Mouse (Mus musculus) adrenal gland, adult 2 months (tissue): ENCODE data around the gene Hsd3b1. TPM values are rescaled to one million over a fixed set of nuclear protein-coding genes. Genes with fewer than 3 reads are reported as not detected.
"Not testable (repeated sequence)": the region's sequence is repeated elsewhere in the genome, so short reads cannot be mapped to it uniquely, and the experiment has no call there.

ENCODE experiments used
- DNase-seq: peaks from one replicate; pipeline ENCODE4 v3.0.0; 2021
- long read RNA-seq: library from polyadenylated mRNA; stranded (forward); transcript quantifications from one replicate; pipeline ENCODE4 v2.0.0, GENCODE M21; 2021
- polyA plus RNA-seq: library from polyadenylated mRNA; depleted of rRNA; stranded (reverse); fragments of >200 nt; gene quantifications from 2 replicates; pipeline ENCODE4 v1.2.3, GENCODE M21; 2012; rRNA removed
- total RNA-seq, 2 experiments: library from RNA; stranded (reverse); gene quantifications; 2 replicates each; pipeline ENCODE4 v1.2.3; 2021

Gene Hsd3b1
- total RNA-seq (over 10,000 TPM; 12,384 to 13,319 TPM), polyA plus RNA-seq (2,936 and 3,465 TPM in 2 replicates)
- long read RNA-seq, transcript Hsd3b1-201 (4 exons, 1,663 nt): major isoform, 14 of 6,305 reads
- long read RNA-seq, partial matches to known transcripts: 5,781 of 6,305 reads
- long read RNA-seq, other reads (novel, unspliced or antisense): 508 of 6,305 reads

- no peak for DNase-seq
Measured at GRCm38 (mm10) chr3:98859576-98859975, at the start of gene Hsd3b1. Gene Hsd3b1 (minus strand): TSS chr3:98859794.

- DNase-seq: no peak
Measured at GRCm38 (mm10) chr3:98897606-98898005, 38.0 kb upstream of the Hsd3b1 start.

- peak; percentile 59 for DNase-seq
Measured at GRCm38 (mm10) chr3:98895071-98895601, 35.5 kb upstream of the Hsd3b1 start.

- DNase-seq: peak; percentile 35
Measured at GRCm38 (mm10) chr3:98893057-98893772, 33.6 kb upstream of the Hsd3b1 start, which contains the start of gene Hao2. Gene Hao2 (minus strand): TSS chr3:98893239.

GRCm38 (mm10) chr3:98890430-98890829, 30.8 kb upstream of the Hsd3b1 start:
- no peak for DNase-seq

GRCm38 (mm10) chr3:98888206-98888605, 28.6 kb upstream of the Hsd3b1 start:
- DNase-seq: peak; percentile 83

- DNase-seq: peak; percentile 64
Measured at GRCm38 (mm10) chr3:98880831-98881230, 21.2 kb upstream of the Hsd3b1 start.

- DNase-seq: peak; percentile 50
Measured at GRCm38 (mm10) chr3:98880216-98880615, 20.6 kb upstream of the Hsd3b1 start.

- no peak for DNase-seq
Measured at GRCm38 (mm10) chr3:98868219-98868618, 8.6 kb upstream of the Hsd3b1 start.

GRCm38 (mm10) chr3:98862800-98863199, 3.2 kb upstream of the Hsd3b1 start:
- no peak for DNase-seq

GRCm38 (mm10) chr3:98858051-98858450, 1.5 kb downstream of the Hsd3b1 start:
- DNase-seq: peak; percentile 78

- no peak for DNase-seq
Measured at GRCm38 (mm10) chr3:98856892-98857291, 2.7 kb downstream of the Hsd3b1 start.

GRCm38 (mm10) chr3:98855160-98855559, 4.4 kb downstream of the Hsd3b1 start:
- DNase-seq: peak; percentile 54

- peak; percentile 38 for DNase-seq
Measured at GRCm38 (mm10) chr3:98853685-98854084, 5.9 kb downstream of the Hsd3b1 start.

GRCm38 (mm10) chr3:98853051-98853450, 6.5 kb downstream of the Hsd3b1 start:
- peak; percentile 54 for DNase-seq

- DNase-seq: no peak
Measured at GRCm38 (mm10) chr3:98852631-98853030, 7.0 kb downstream of the Hsd3b1 start.

- DNase-seq: peak; percentile 54
Measured at GRCm38 (mm10) chr3:98851853-98852252, 7.7 kb downstream of the Hsd3b1 start.

- peak; percentile 56 for DNase-seq
Measured at GRCm38 (mm10) chr3:98850262-98850661, 9.3 kb downstream of the Hsd3b1 start.

- DNase-seq: no peak
Measured at GRCm38 (mm10) chr3:98848898-98849297, 10.7 kb downstream of the Hsd3b1 start.

GRCm38 (mm10) chr3:98814101-98814670, 45.4 kb downstream of the Hsd3b1 start, which contains the start of gene Hsd3b6:
Gene Hsd3b6 (minus strand): TSS chr3:98814443.
- DNase-seq: peak; percentile 51

- DNase-seq: not testable (repeated sequence)
Measured at GRCm38 (mm10) chr3:98812653-98813052, 46.9 kb downstream of the Hsd3b1 start.

GRCm38 (mm10) chr3:98805032-98805431, 54.6 kb downstream of the Hsd3b1 start:
- not testable (repeated sequence) for DNase-seq
